Mouse (Mus musculus) cerebellum, adult 2 months (tissue): ENCODE results near the gene Cd47.

Source experiments
- CTCF ChIP-seq: fragments of 200-500 bp; IDR thresholded peaks from 2 replicates; pipeline ENCODE4 v1.5.1; 2011; ENCODE audit warnings: low read depth, mild to moderate bottlenecking, control low read depth, low read length, moderate library complexity, borderline replicate concordance; ENCODE audit not compliant: insufficient read depth
- POLR2A ChIP-seq: fragments of 200-500 bp; IDR thresholded peaks from 2 replicates; pipeline ENCODE4 v1.6.1; 2011; ENCODE audit warnings: low read length, control low read depth, borderline replicate concordance; ENCODE audit not compliant: insufficient read depth

- TF ChIP-seq CTCF, result no peak
- TF ChIP-seq POLR2A, result no peak
Measured at GRCm38 (mm10) chr16:49950340-49950739, 150.0 kb downstream of the Cd47 start.
